Mouse (Mus musculus): ENCODE data around the gene Aldob. TPM values are rescaled to one million over a fixed set of nuclear protein-coding genes. Genes with fewer than 3 reads are reported as not detected.

The Aldob gene
- 0.52 and 1.2 TPM in 2 replicates for polyA plus RNA-seq (2015; fragmentation: Nextera tagmentation; extraction: Ambion mirVana)

GRCm38 (mm10) chr4:49549383-49549782 lies at the start of gene Aldob:
Aldob (minus strand) TSS chr4:49549546.

GRCm38 (mm10) chr4:49597183-49598100 lies 48.1 kb upstream of the Aldob start, which contains the start of gene Tmem246:
Tmem246 (minus strand) TSS chr4:49597876.

GRCm38 (mm10) chr4:49520572-49521340 lies 28.6 kb downstream of the Aldob start, which contains the start of the genes Mrpl50 and Zfp189:
Mrpl50 (minus strand) TSS chr4:49521093.
Zfp189 (plus strand) TSS chr4:49521176.

GRCm38 (mm10) chr4:49506386-49506785 lies 43.0 kb downstream of the Aldob start, which contains the start of gene Baat:
Baat (minus strand) TSS chr4:49506557.

Other genes starting within 250 kb of the Aldob start
- gene Acnat2, start 141.4 kb downstream of the Aldob start, polyA plus RNA-seq (2015; fragmentation: Nextera tagmentation; extraction: Ambion mirVana), result not detected in 2 replicates
- 0.17 and 0.25 TPM in 2 replicates for gene Acnat1, start 75.6 kb downstream of the Aldob start, polyA plus RNA-seq (2015; fragmentation: Nextera tagmentation; extraction: Ambion mirVana)
- gene Baat, start 43.0 kb downstream of the Aldob start, polyA plus RNA-seq (2015; fragmentation: Nextera tagmentation; extraction: Ambion mirVana), result 0.10 TPM in 1 of 2 replicates, not detected in the other
- 30.1 and 30.3 TPM in 2 replicates for gene Mrpl50, start 28.5 kb downstream of the Aldob start, polyA plus RNA-seq (2015; fragmentation: Nextera tagmentation; extraction: Ambion mirVana)
- gene Zfp189, start 28.4 kb downstream of the Aldob start, polyA plus RNA-seq (2015; fragmentation: Nextera tagmentation; extraction: Ambion mirVana), result 1.8 and 1.9 TPM in 2 replicates
- gene Tmem246, start 48.3 kb upstream of the Aldob start, polyA plus RNA-seq (2015; fragmentation: Nextera tagmentation; extraction: Ambion mirVana), result 5.4 and 7.7 TPM in 2 replicates
- 21.4 and 23.0 TPM in 2 replicates for gene Rnf20, start 82.5 kb upstream of the Aldob start, polyA plus RNA-seq (2015; fragmentation: Nextera tagmentation; extraction: Ambion mirVana)
- not detected in 2 replicates for gene Ppp3r2, start 132.5 kb upstream of the Aldob start, polyA plus RNA-seq (2015; fragmentation: Nextera tagmentation; extraction: Ambion mirVana)